Mouse (Mus musculus) bone marrow, adult 2 months (tissue): ENCODE results near the gene Fam131a.

Source experiments
- CTCF ChIP-seq: fragments of 200-500 bp; IDR thresholded peaks from 2 replicates; pipeline ENCODE4 v1.5.1; 2011; ENCODE audit warnings: low read length, control low read depth; ENCODE audit not compliant: control insufficient read depth, insufficient read depth
- POLR2A ChIP-seq: fragments of 200-500 bp; IDR thresholded peaks from 2 replicates; pipeline ENCODE4 v1.6.1; 2011; ENCODE audit warnings: low read depth, mild to moderate bottlenecking, control low read depth, low read length, borderline replicate concordance; ENCODE audit not compliant: control insufficient read depth

GRCm38 (mm10) chr16:20715161-20715560 is 22.1 kb downstream of the Fam131a start:
- TF ChIP-seq CTCF (no peak), POLR2A (no peak)
